Mouse (Mus musculus) small intestine, adult 2 months (tissue): ENCODE results near the gene Tnfrsf17. TPM values are rescaled to one million over a fixed set of nuclear protein-coding genes. Genes with fewer than 3 reads are reported as not detected.
"Not testable (repeated sequence)": the region's sequence is repeated elsewhere in the genome, so short reads cannot be mapped to it uniquely, and the experiment has no call there.

ENCODE experiments used
- H3K27ac ChIP-seq: fragments of 200-500 bp; 2 replicates; pipeline ENCODE4 v1.5.1; 2012; ENCODE audit warnings: low read depth, low read length, control low read depth, inconsistent platforms; ENCODE audit not compliant: insufficient read depth
- H3K27me3 ChIP-seq: fragments of 200-500 bp; 2 replicates; pipeline ENCODE4 v1.6.1; 2012; ENCODE audit warnings: mild to moderate bottlenecking, moderate library complexity, low read length, inconsistent platforms; ENCODE audit not compliant: control insufficient read depth, insufficient read depth
- H3K36me3 ChIP-seq: fragments of 200-500 bp; 2 replicates; pipeline ENCODE4 v1.6.1; 2012; ENCODE audit warnings: mild to moderate bottlenecking, low read length, control low read depth, inconsistent platforms; ENCODE audit not compliant: control insufficient read depth, insufficient read depth
- H3K4me1 ChIP-seq: fragments of 200-500 bp; 2 replicates; pipeline ENCODE4 v1.6.1; 2012; ENCODE audit warnings: low read length, inconsistent platforms, mixed read lengths; ENCODE audit not compliant: control insufficient read depth, insufficient read depth, insufficient read length
- H3K4me3 ChIP-seq: fragments of 200-500 bp; 2 replicates; pipeline ENCODE4 v1.5.1; 2012; ENCODE audit warnings: low read depth, mild to moderate bottlenecking, control low read depth, inconsistent platforms, low read length, moderate library complexity
- CTCF ChIP-seq: fragments of 200-500 bp; IDR thresholded peaks from 2 replicates; pipeline ENCODE4 v1.5.1; 2012; ENCODE audit warnings: low read depth, mild to moderate bottlenecking, control low read depth, inconsistent platforms, low read length, moderate library complexity, mixed read lengths; ENCODE audit not compliant: insufficient replicate concordance, insufficient read length; ENCODE audit errors: extremely low read depth
- POLR2A ChIP-seq: fragments of 200-500 bp; IDR thresholded peaks from 2 replicates; pipeline ENCODE4 v1.6.1; 2012; ENCODE audit warnings: low read depth, mild to moderate bottlenecking, control low read depth, inconsistent platforms, low read length, moderate library complexity
- WGBS: fragments of 180-500 bp; shearing (Covaris S2); methylation state at CpG from one replicate; pipeline ENCODE4 v1.1.7; 2018; 5-methylcytosine and 5-hydroxymethylcytosine counted together
- polyA plus RNA-seq: library from polyadenylated mRNA; depleted of rRNA; stranded (reverse); fragments of >200 nt; gene quantifications from 2 replicates; pipeline ENCODE4 v1.2.3, GENCODE M21; 2012

Gene Tnfrsf17
- polyA plus RNA-seq, 1 experiment, result 12.2 TPM

- WGBS, result 77% methylated on average over 5 of the region's 5 CpGs
- Histone ChIP-seq H3K27me3 (no peaks in the 10 kb centered on the region), H3K4me1 (no peaks in the 10 kb centered on the region), H3K4me3 (no peak overlapping the region), H3K27ac (no peak overlapping the region), H3K36me3 (no peaks in the 10 kb centered on the region)
- TF ChIP-seq POLR2A (no peak), CTCF (no peak)
These were observed 30.9 kb upstream of the Tnfrsf17 start for GRCm38 (mm10) chr16:11282655-11283232.

GRCm38 (mm10) chr16:11284881-11285280, 28.7 kb upstream of the Tnfrsf17 start:
- no peaks in the 10 kb centered on the region for H3K27me3 ChIP-seq
- no peak overlapping the region for H3K4me3 ChIP-seq
- WGBS, result 73% methylated on average over 2 of the region's 2 CpGs

GRCm38 (mm10) chr16:11285949-11286348, 27.7 kb upstream of the Tnfrsf17 start:
- WGBS, result 65% methylated on average over 2 of the region's 2 CpGs
- TF ChIP-seq POLR2A (no peak), CTCF (no peak)

More at GRCm38 (mm10) chr16:11284881-11285280, 28.7 kb upstream of the Tnfrsf17 start:
- Histone ChIP-seq H3K4me1 (no peaks in the 10 kb centered on the region), H3K27ac (no peak overlapping the region), H3K36me3 (no peaks in the 10 kb centered on the region)
- TF ChIP-seq POLR2A (no peak), CTCF (no peak)

GRCm38 (mm10) chr16:11288873-11289272, 24.7 kb upstream of the Tnfrsf17 start:
- H3K4me3 ChIP-seq, H3K36me3 ChIP-seq, H3K27ac ChIP-seq, H3K4me1 ChIP-seq, H3K27me3 ChIP-seq: not testable (repeated sequence)
- 90% methylated on average over 8 of the region's 8 CpGs for WGBS

More at GRCm38 (mm10) chr16:11285949-11286348, 27.7 kb upstream of the Tnfrsf17 start:
- no peaks in the 10 kb centered on the region for H3K36me3 ChIP-seq
- no peak overlapping the region for H3K4me3 ChIP-seq
- H3K27ac ChIP-seq, result no peak overlapping the region
- H3K27me3 ChIP-seq, result no peaks in the 10 kb centered on the region
- no peaks in the 10 kb centered on the region for H3K4me1 ChIP-seq

- not testable (repeated sequence) for H3K4me3 ChIP-seq, H3K36me3 ChIP-seq, H3K27me3 ChIP-seq, H3K27ac ChIP-seq, H3K4me1 ChIP-seq
- WGBS, result 89% methylated on average over 4 of the region's 4 CpGs
These were observed 18.0 kb upstream of the Tnfrsf17 start for GRCm38 (mm10) chr16:11295583-11295982.

GRCm38 (mm10) chr16:11297700-11298099, 15.9 kb upstream of the Tnfrsf17 start:
- H3K27ac ChIP-seq, H3K4me3 ChIP-seq, H3K4me1 ChIP-seq, H3K36me3 ChIP-seq, H3K27me3 ChIP-seq: not testable (repeated sequence)
- 79% methylated on average over 1 of the region's 1 CpGs for WGBS

- no peak overlapping the region for H3K27ac ChIP-seq
- H3K36me3 ChIP-seq, result no peaks in the 10 kb centered on the region
- no peak for TF ChIP-seq POLR2A
- no peak for TF ChIP-seq CTCF
- H3K4me3 ChIP-seq, result no peak overlapping the region
- H3K4me1 ChIP-seq, result no peaks in the 10 kb centered on the region
- no peaks in the 10 kb centered on the region for H3K27me3 ChIP-seq
These were observed 9.9 kb upstream of the Tnfrsf17 start for GRCm38 (mm10) chr16:11303741-11304140.

GRCm38 (mm10) chr16:11305531-11305930, 8.1 kb upstream of the Tnfrsf17 start:
- H3K36me3 ChIP-seq, result no peaks in the 10 kb centered on the region
- TF ChIP-seq CTCF, result no peak
- no peak for TF ChIP-seq POLR2A
- H3K27ac ChIP-seq, result no peak overlapping the region
- no peaks in the 10 kb centered on the region for H3K4me1 ChIP-seq
- WGBS, result 82% methylated on average over 2 of the region's 2 CpGs
- no peaks in the 10 kb centered on the region for H3K27me3 ChIP-seq
- no peak overlapping the region for H3K4me3 ChIP-seq
